Mouse (Mus musculus) kidney, adult 2 months (tissue): Measurements from ENCODE around the gene Eif2b3. TPM values are rescaled to one million over a fixed set of nuclear protein-coding genes. Genes with fewer than 3 reads are reported as not detected.

Experiments
- DNase-seq: peaks from one replicate; pipeline ENCODE4 v3.0.0; 2021
- H3K27ac ChIP-seq: fragments of 200-500 bp; 2 replicates; pipeline ENCODE4 v1.5.1; 2012; ENCODE audit warnings: low read depth, low read length, control low read depth, inconsistent platforms; ENCODE audit not compliant: insufficient read depth
- H3K27me3 ChIP-seq: fragments of 200-500 bp; replicated peaks from 2 replicates; pipeline ENCODE4 v1.6.1; 2012; ENCODE audit warnings: mild to moderate bottlenecking, moderate library complexity, low read length, inconsistent platforms; ENCODE audit not compliant: control insufficient read depth, insufficient read depth
- H3K36me3 ChIP-seq: fragments of 200-500 bp; 2 replicates; pipeline ENCODE4 v1.6.1; 2012; ENCODE audit warnings: mild to moderate bottlenecking, moderate library complexity, low read length, inconsistent platforms; ENCODE audit not compliant: control insufficient read depth, insufficient read depth
- H3K4me1 ChIP-seq: fragments of 200-500 bp; 2 replicates; pipeline ENCODE4 v1.6.1; 2011; ENCODE audit warnings: low read length; ENCODE audit not compliant: control insufficient read depth, insufficient read depth
- H3K4me3 ChIP-seq: fragments of 200-500 bp; 2 replicates; pipeline ENCODE4 v1.5.1; 2011; ENCODE audit warnings: mild to moderate bottlenecking, low read depth, low read length, control low read depth; ENCODE audit not compliant: insufficient read depth
- CTCF ChIP-seq: fragments of 200-500 bp; conservative IDR thresholded peaks from 2 replicates; pipeline ENCODE4 v1.5.1; 2011; ENCODE audit warnings: low read depth, mild to moderate bottlenecking, control low read depth, low read length, moderate library complexity, mixed read lengths; ENCODE audit not compliant: insufficient read depth, insufficient read length
- POLR2A ChIP-seq: fragments of 200-500 bp; IDR thresholded peaks from one replicate; pipeline ENCODE4 v1.6.1; 2011; ENCODE audit warnings: low read depth, low read length, control low read depth
- WGBS: fragments of 180-500 bp; shearing (Covaris S2); methylation state at CpG from one replicate; pipeline ENCODE4 v1.1.7; 2018; 5-methylcytosine and 5-hydroxymethylcytosine counted together
- polyA plus RNA-seq: library from polyadenylated mRNA; depleted of rRNA; stranded (reverse); fragments of >200 nt; gene quantifications from 2 replicates; pipeline ENCODE4 v1.2.3, GENCODE M21; 2012

Eif2b3 gene
- polyA plus RNA-seq, 1 experiment = 9.2 TPM

- 100% methylated on average over 1 of the region's 1 CpGs for WGBS
- Histone ChIP-seq H3K27me3 (no peaks in the 10 kb centered on the region), H3K4me3 (no peak overlapping the region), H3K27ac (no peak overlapping the region), H3K4me1 (no peaks in the 10 kb centered on the region), H3K36me3 (no peaks in the 10 kb centered on the region; the same call in 1 of the 2 replicates)
- TF ChIP-seq CTCF = no peak
- TF ChIP-seq POLR2A = no peak
- no peak for DNase-seq
These were observed 30.3 kb downstream of the Eif2b3 start for GRCm38 (mm10) chr4:117049485-117049884.

GRCm38 (mm10) chr4:117052626-117053025, 33.4 kb downstream of the Eif2b3 start:
- H3K4me1 ChIP-seq = no peaks in the 10 kb centered on the region
- no peaks in the 10 kb centered on the region for H3K27me3 ChIP-seq
- H3K27ac ChIP-seq = no peak overlapping the region
- no peak overlapping the region for H3K4me3 ChIP-seq
- H3K36me3 ChIP-seq = no peaks in the 10 kb centered on the region; the same call in 1 of the 2 replicates
- 75% methylated on average over 4 of the region's 4 CpGs for WGBS
- TF ChIP-seq CTCF (no peak), POLR2A (no peak)
- DNase-seq = no peak

GRCm38 (mm10) chr4:117053956-117054355, 34.8 kb downstream of the Eif2b3 start:
- DNase-seq = no peak
- H3K36me3 ChIP-seq = no peaks in the 10 kb centered on the region; the same call in 1 of the 2 replicates
- H3K27me3 ChIP-seq = no peaks in the 10 kb centered on the region
- H3K4me3 ChIP-seq = no peak overlapping the region
- H3K27ac ChIP-seq = no peak overlapping the region
- WGBS = 93% methylated on average over 4 of the region's 4 CpGs
- H3K4me1 ChIP-seq = no peaks in the 10 kb centered on the region
- TF ChIP-seq POLR2A (no peak), CTCF (no peak)

GRCm38 (mm10) chr4:117056102-117056501, 36.9 kb downstream of the Eif2b3 start:
- Histone ChIP-seq H3K4me1 (no peaks in the 10 kb centered on the region), H3K27ac (no peak overlapping the region), H3K27me3 (no peaks in the 10 kb centered on the region), H3K4me3 (no peak overlapping the region), H3K36me3 (no peaks in the 10 kb centered on the region)
- DNase-seq = no peak
- TF ChIP-seq CTCF (no peak), POLR2A (no peak)

DNA sequence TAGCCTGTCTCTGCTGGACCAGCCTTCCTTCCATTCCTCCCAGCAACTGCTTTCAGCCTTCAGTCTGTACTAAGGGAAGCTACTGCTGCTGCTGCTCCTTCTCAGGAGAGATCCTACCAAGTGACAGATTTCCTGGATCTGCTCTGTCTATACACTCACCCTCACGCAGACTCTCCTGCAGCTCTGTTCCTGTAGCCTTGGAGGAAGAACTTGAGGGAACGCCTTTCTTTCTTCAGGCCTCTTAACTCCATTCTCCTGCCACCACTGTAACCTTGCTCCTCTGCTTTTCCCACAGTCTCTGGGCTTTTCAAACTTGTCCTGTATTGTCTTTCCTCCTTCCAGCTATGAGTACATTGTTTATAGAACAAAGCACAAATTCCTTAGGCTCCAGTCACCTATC, 37.3 kb downstream of the Eif2b3 start:
- no peak for DNase-seq
- Histone ChIP-seq H3K4me1 (no peaks in the 10 kb centered on the region), H3K27ac (no peak overlapping the region), H3K36me3 (no peaks in the 10 kb centered on the region), H3K27me3 (no peaks in the 10 kb centered on the region), H3K4me3 (no peak overlapping the region)
- no peak for TF ChIP-seq CTCF
- TF ChIP-seq POLR2A = no peak
- 90% methylated on average over 2 of the region's 2 CpGs for WGBS

- Histone ChIP-seq H3K4me1 (no peaks in the 10 kb centered on the region), H3K27me3 (no peaks in the 10 kb centered on the region), H3K27ac (no peak overlapping the region), H3K4me3 (no peak overlapping the region), H3K36me3 (no peaks in the 10 kb centered on the region)
- 92% methylated on average over 4 of the region's 4 CpGs for WGBS
- TF ChIP-seq POLR2A (no peak), CTCF (no peak)
- no peak for DNase-seq
These were observed 39.3 kb downstream of the Eif2b3 start for GRCm38 (mm10) chr4:117058512-117058911.

- no peak for DNase-seq
- TF ChIP-seq POLR2A (no peak), CTCF (no peak)
- H3K4me1 ChIP-seq = no peaks in the 10 kb centered on the region
- H3K27me3 ChIP-seq = no peaks in the 10 kb centered on the region
- peaks cover 2% of the 10 kb centered on the region for H3K36me3 ChIP-seq
- WGBS = 74% methylated on average over 4 of the region's 4 CpGs
- no peak overlapping the region for H3K27ac ChIP-seq
- no peak overlapping the region for H3K4me3 ChIP-seq
These were observed 43.6 kb downstream of the Eif2b3 start for GRCm38 (mm10) chr4:117062700-117063390.
